ENCODE assay signal across 8 mouse cellular contexts in the genomic region with DNA sequence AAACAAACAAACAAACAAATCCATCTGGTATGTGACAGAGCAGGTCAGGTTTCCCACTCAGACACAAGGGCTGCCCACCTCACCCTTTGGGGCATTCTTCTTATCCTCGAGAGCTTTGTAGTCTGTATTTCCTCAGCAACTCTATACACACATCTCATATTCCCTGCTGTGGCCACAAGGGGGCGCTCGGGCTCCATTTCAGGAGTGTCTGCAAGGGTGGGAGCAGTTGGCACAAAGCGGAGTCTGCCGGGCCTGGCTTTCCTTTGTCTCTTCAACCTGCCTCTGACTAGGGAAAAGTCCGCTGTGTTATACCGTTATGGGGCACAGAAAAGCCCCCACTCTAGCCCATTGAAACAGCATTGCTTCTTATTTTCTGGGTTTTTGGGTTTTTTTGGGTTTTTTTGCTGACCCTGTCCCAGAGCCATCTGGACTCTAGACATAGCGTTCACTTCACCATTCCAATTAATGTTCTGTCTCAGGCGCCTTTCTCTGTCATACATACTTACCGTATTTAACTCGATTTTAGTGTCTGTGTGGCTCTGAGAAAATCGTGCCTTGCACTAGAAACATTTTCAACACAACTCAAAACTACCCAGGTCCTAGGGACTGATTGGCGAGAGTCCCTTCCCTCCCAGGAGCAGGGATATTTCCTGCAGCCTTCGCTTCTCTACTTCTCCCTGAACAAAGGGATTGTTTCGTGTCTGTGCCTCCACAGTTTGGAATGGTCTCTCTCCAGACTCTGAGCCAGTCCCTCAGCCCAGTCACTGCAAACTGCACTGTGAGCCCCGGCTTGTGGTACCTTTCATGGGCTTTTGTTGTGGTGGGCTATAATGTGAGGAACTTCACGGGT. TPM values are rescaled to one million over a fixed set of nuclear protein-coding genes. Genes with fewer than 3 reads are reported as not detected.
A peak's percentile ranks its signal among the peaks of the same experiment; 100 is the strongest.
DNase-seq lines count a peak whose midpoint lies in the region; ATAC-seq and TF ChIP-seq lines count a peak whose summit lies in the region.

No protein-coding gene starts in this region.

- H3K27ac ChIP-seq in hindbrain, embryonic 15.5 days (replicated peaks), result peak overlapping the region; percentile 78

- ATAC-seq in Patski, result peak; percentile 66
- ATAC-seq in hindbrain, embryonic 15.5 days (ENCODE audit: low FRiP score, low read depth), result peak; percentile 92

- DNase-seq in Patski (ENCODE audit: low read depth, low spot score), result peak; percentile 44
- DNase-seq in cerebellum, postnatal 14 days, result peak; percentile 98 to 99
- peak; percentile 96 for DNase-seq in frontal cortex, postnatal 36 days (ENCODE audit: low spot score in 2 of 2)
- DNase-seq in layer of hippocampus, postnatal 36 days, result peak; percentile 95 to 97
- DNase-seq in lung, postnatal 25 days (ENCODE audit: low spot score), result peak; percentile 94
- peak; percentile 94 for DNase-seq in retina, postnatal 1 day
- DNase-seq in thymus, postnatal 4 days, result peak; percentile 94

- POLR2A ChIA-PET in Patski (lab: Charles Lee), result no interaction called here

- H3K9ac ChIP-seq in hindbrain, embryonic 15.5 days, result peak overlapping the region; percentile 38

- no peaks in the 10 kb centered on the region for H3K27me3 ChIP-seq in Patski
- H3K27me3 ChIP-seq in hindbrain, embryonic 15.5 days, result no peaks in the 10 kb centered on the region

- in situ Hi-C loops in Patski (cut with MboI; ENCODE audit: low pct_unique_long_range_greater_than_20kb), result no loop called here

- H3K4me3 ChIP-seq in hindbrain, embryonic 15.5 days, result no peak overlapping the region

- peaks cover 23% of the 10 kb centered on the region for H3K4me1 ChIP-seq in hindbrain, embryonic 15.5 days (replicated peaks)

- peaks cover 20% of the 10 kb centered on the region for H3K36me3 ChIP-seq in hindbrain, embryonic 15.5 days

- TF ChIP-seq CTCF in Patski (IDR thresholded peaks at IDR 0.05), result no peak

- WGBS in hindbrain, embryonic 15.5 days, result 15% methylated on average over 17 of the region's 17 CpGs

- CTCF ChIA-PET in Patski (lab: Charles Lee), result interaction anchor here (0.8 to 1.7 kb wide), 8 partner anchors 11 to 221 kb away, joined by 3 to 18 read pairs (median 3); a partner anchor contains a TSS

- no peaks in the 10 kb centered on the region for H3K9me3 ChIP-seq in hindbrain, embryonic 15.5 days

- 0 out of 2 replicates have a peak overlapping the region, but pooled peaks have one; percentile 19 for H3K4me2 ChIP-seq in hindbrain, embryonic 15.5 days

RNA-seq across cellular contexts. Expression of a gene that starts 13.8 kb away (rescaled TPM):
- polyA plus RNA-seq in Patski (2021), result 34.4 TPM
- polyA plus RNA-seq in hindbrain, embryonic 15.5 days (2015; fragmentation: Nextera tagmentation; extraction: Ambion mirVana), result 10.2 and 10.8 TPM in 2 replicates
- total RNA-seq in layer of hippocampus, postnatal 36 days (2021), result 10 to 100 TPM; 12.7 to 16.9 TPM

RNA-seq across cellular contexts. Expression of a gene that starts 25.3 kb away (rescaled TPM):
- not detected for polyA plus RNA-seq in Patski (2021)
- 0.41 and 0.65 TPM in 2 replicates for polyA plus RNA-seq in hindbrain, embryonic 15.5 days (2015; fragmentation: Nextera tagmentation; extraction: Ambion mirVana)
- under 1 TPM in 1 of 2 experiments, not detected in 1; 0.25 TPM for total RNA-seq in layer of hippocampus, postnatal 36 days (2021)

Comparison
In these comparisons a context has a peak if more than half of its experiments do, and no peak if none do; other contexts are left out.
1. DNase-seq: peak in every context shown above with its lines; median percentile 98 in cerebellum, postnatal 14 days; 96 in frontal cortex, postnatal 36 days; 96 in layer of hippocampus, postnatal 36 days; 94 in lung, postnatal 25 days; 94 in retina, postnatal 1 day; 94 in thymus, postnatal 4 days; 44 in Patski.